Mouse (Mus musculus) kidney, postnatal 0 days (tissue): ENCODE measurements at regions not wholly inside any gene's neighbourhood (a gene's known extent, or its start where the extent isn't known, plus 50 kb on each side); places are given as distances from the start of the nearest gene placed in this dataset.

Source experiments
- ATAC-seq: fragments of 200-750 bp; cut with Nextera tagmentation; replicated peaks from 2 replicates; pipeline ENCODE4 v1.8.0; 2017; ENCODE audit warnings: low read depth, moderate number of reproducible peaks, moderate TSS enrichment, moderate library complexity; ENCODE audit not compliant: low FRiP score
- DNase-seq: peaks from one replicate; pipeline ENCODE4 v3.0.0-alpha.2; 2016; ENCODE audit warnings: low spot score
- H3K27ac ChIP-seq: fragments of 300-500 bp; sonication (generic); 2 replicates; pipeline ENCODE4 v1.5.1; 2014; ENCODE audit warnings: mild to moderate bottlenecking
- H3K27me3 ChIP-seq: fragments of 300-500 bp; sonication (generic); 2 replicates; pipeline ENCODE4 v1.6.1; 2014; ENCODE audit warnings: low read length, mixed read lengths; ENCODE audit not compliant: insufficient read depth
- H3K36me3 ChIP-seq: fragments of 300-500 bp; sonication (generic); 2 replicates; pipeline ENCODE4 v1.6.1; 2014; ENCODE audit warnings: low read length, mixed read lengths; ENCODE audit not compliant: insufficient read depth
- H3K4me1 ChIP-seq: fragments of 300-500 bp; sonication (generic); replicated peaks from 2 replicates; pipeline ENCODE4 v1.6.1; 2014; ENCODE audit warnings: antibody characterized with exemption, low read length, mixed read lengths; ENCODE audit not compliant: insufficient read depth
- H3K4me2 ChIP-seq: fragments of 300-500 bp; sonication (generic); 2 replicates; pipeline ENCODE4 v1.6.1; 2014; ENCODE audit warnings: mild to moderate bottlenecking, low read length, moderate library complexity, mixed read lengths
- H3K4me3 ChIP-seq: fragments of 300-500 bp; sonication (generic); replicated peaks from 2 replicates; pipeline ENCODE4 v1.5.1; 2014; ENCODE audit warnings: low read depth, low read length
- H3K9ac ChIP-seq: fragments of 300-500 bp; sonication (generic); 2 replicates; pipeline ENCODE4 v1.6.1; 2014; ENCODE audit warnings: low read depth, low read length
- H3K9me3 ChIP-seq: fragments of 300-500 bp; sonication (generic); replicated peaks from 2 replicates; pipeline ENCODE4 v1.6.1; 2016; ENCODE audit warnings: low read length, inconsistent platforms, mixed read lengths
- CTCF ChIP-seq: IDR thresholded peaks from 2 replicates; pipeline ENCODE4 v1.5.1; 2016; ENCODE audit warnings: antibody characterized with exemption, low read depth, mild to moderate bottlenecking, moderate library complexity
- WGBS: fragments of 180-500 bp; shearing (Covaris S2); extraction: QIAGEN DNeasy Blood & Tissue Kit; methylation state at CpG from one replicate; pipeline ENCODE4 v1.1.7; 2014; 5-methylcytosine and 5-hydroxymethylcytosine counted together

- no peak for TF ChIP-seq CTCF
- 70% methylated on average over 8 of the region's 8 CpGs for WGBS
- H3K9me3 ChIP-seq = no peaks in the 10 kb centered on the region
- DNase-seq (no peak), ATAC-seq (no peak)
- H3K4me2 ChIP-seq = no peak overlapping the region
- H3K36me3 ChIP-seq = no peaks in the 10 kb centered on the region
- H3K9ac ChIP-seq = no peak overlapping the region
- no peak overlapping the region for H3K4me3 ChIP-seq
- no peaks in the 10 kb centered on the region for H3K4me1 ChIP-seq
- H3K27me3 ChIP-seq = no peaks in the 10 kb centered on the region
- no peak overlapping the region for H3K27ac ChIP-seq
Measured at GRCm38 (mm10) chr13:35398192-35398591, 261.4 kb upstream of the Cdyl start.

- DNase-seq (no peak), ATAC-seq (no peak)
- H3K27me3 ChIP-seq = no peaks in the 10 kb centered on the region
- H3K9me3 ChIP-seq = no peaks in the 10 kb centered on the region
- TF ChIP-seq CTCF = no peak
- no peak overlapping the region for H3K27ac ChIP-seq
- H3K4me3 ChIP-seq = no peak overlapping the region
- H3K9ac ChIP-seq = no peak overlapping the region
- H3K4me1 ChIP-seq = no peaks in the 10 kb centered on the region
- H3K4me2 ChIP-seq = no peak overlapping the region
- H3K36me3 ChIP-seq = no peaks in the 10 kb centered on the region
- 75% methylated on average over 2 of the region's 2 CpGs for WGBS
Measured at GRCm38 (mm10) chr13:35402856-35403255, 256.8 kb upstream of the Cdyl start.

GRCm38 (mm10) chr13:35404428-35404827 is 255.2 kb upstream of the Cdyl start:
- Histone ChIP-seq H3K4me2 (no peak overlapping the region), H3K9ac (no peak overlapping the region), H3K4me3 (no peak overlapping the region), H3K4me1 (no peaks in the 10 kb centered on the region), H3K36me3 (no peaks in the 10 kb centered on the region), H3K27ac (no peak overlapping the region), H3K9me3 (no peaks in the 10 kb centered on the region), H3K27me3 (no peaks in the 10 kb centered on the region)
- no peak for ATAC-seq
- WGBS = 84% methylated on average over 5 of the region's 5 CpGs
- no peak for DNase-seq
- no peak for TF ChIP-seq CTCF

GRCm38 (mm10) chr13:35405384-35405783 is 254.2 kb upstream of the Cdyl start:
- no peak overlapping the region for H3K4me2 ChIP-seq
- no peak for TF ChIP-seq CTCF
- H3K4me3 ChIP-seq = no peak overlapping the region
- DNase-seq (no peak), ATAC-seq (no peak)
- 68% methylated on average over 1 of the region's 1 CpGs for WGBS
- H3K27me3 ChIP-seq = no peaks in the 10 kb centered on the region
- no peaks in the 10 kb centered on the region for H3K36me3 ChIP-seq
- no peak overlapping the region for H3K27ac ChIP-seq
- no peaks in the 10 kb centered on the region for H3K9me3 ChIP-seq
- no peak overlapping the region for H3K9ac ChIP-seq
- H3K4me1 ChIP-seq = no peaks in the 10 kb centered on the region

GRCm38 (mm10) chr13:35417500-35417899 is 242.1 kb upstream of the Cdyl start:
- WGBS = 88% methylated on average over 4 of the region's 4 CpGs
- no peak for ATAC-seq
- no peak for TF ChIP-seq CTCF

GRCm38 (mm10) chr13:35420076-35420475 is 239.6 kb upstream of the Cdyl start:
- 73% methylated on average over 3 of the region's 3 CpGs for WGBS
- Histone ChIP-seq H3K4me2 (no peak overlapping the region), H3K27ac (no peak overlapping the region), H3K4me1 (no peaks in the 10 kb centered on the region), H3K36me3 (no peaks in the 10 kb centered on the region), H3K9ac (no peak overlapping the region), H3K27me3 (no peaks in the 10 kb centered on the region), H3K4me3 (no peak overlapping the region), H3K9me3 (no peaks in the 10 kb centered on the region)
- TF ChIP-seq CTCF = no peak
- ATAC-seq (no peak), DNase-seq (no peak)

More at GRCm38 (mm10) chr13:35417500-35417899, 242.1 kb upstream of the Cdyl start:
- Histone ChIP-seq H3K9me3 (no peaks in the 10 kb centered on the region), H3K27ac (no peak overlapping the region), H3K9ac (no peak overlapping the region), H3K4me2 (no peak overlapping the region), H3K4me1 (no peaks in the 10 kb centered on the region), H3K27me3 (no peaks in the 10 kb centered on the region), H3K4me3 (no peak overlapping the region), H3K36me3 (no peaks in the 10 kb centered on the region)
- no peak for DNase-seq

- Histone ChIP-seq H3K27me3 (no peaks in the 10 kb centered on the region), H3K4me1 (no peaks in the 10 kb centered on the region), H3K9ac (no peak overlapping the region), H3K27ac (no peak overlapping the region), H3K9me3 (no peaks in the 10 kb centered on the region), H3K36me3 (no peaks in the 10 kb centered on the region), H3K4me3 (no peak overlapping the region), H3K4me2 (no peak overlapping the region)
- WGBS = 94% methylated on average over 4 of the region's 4 CpGs
- DNase-seq (no peak), ATAC-seq (no peak)
- TF ChIP-seq CTCF = no peak
Measured at GRCm38 (mm10) chr13:35426061-35426460, 233.6 kb upstream of the Cdyl start.
